Mouse (Mus musculus) 416B (cell line): Measurements from ENCODE around the gene Fat3.

ENCODE experiments used
- DNase-seq: peaks from one replicate; pipeline ENCODE4 v3.0.0; 2011; ENCODE audit warnings: low read depth

The Fat3 gene

GRCm38 (mm10) chr9:16501186-16501711 lies at the start of gene Fat3:
Fat3 (minus strand) TSS chr9:16501285.
- no peak for DNase-seq

GRCm38 (mm10) chr9:16532884-16533283 lies 31.8 kb upstream of the Fat3 start:
- DNase-seq = no peak

- DNase-seq = no peak
Measured at GRCm38 (mm10) chr9:16517543-16517942, 16.5 kb upstream of the Fat3 start.

- no peak for DNase-seq
Measured at GRCm38 (mm10) chr9:16512005-16512404, 10.9 kb upstream of the Fat3 start.

GRCm38 (mm10) chr9:16503776-16504175 lies 2.7 kb upstream of the Fat3 start:
- DNase-seq = no peak

GRCm38 (mm10) chr9:16502673-16503343 lies 1.7 kb upstream of the Fat3 start:
- DNase-seq = no peak

- DNase-seq = no peak
Measured at GRCm38 (mm10) chr9:16501990-16502672, 1.0 kb upstream of the Fat3 start.

- no peak for DNase-seq
Measured at GRCm38 (mm10) chr9:16500382-16501185, 501 bp downstream of the Fat3 start.

GRCm38 (mm10) chr9:16499621-16500381 lies 1.3 kb downstream of the Fat3 start:
- DNase-seq = no peak

GRCm38 (mm10) chr9:16498876-16499275 lies 2.2 kb downstream of the Fat3 start:
- no peak for DNase-seq

- DNase-seq = no peak
Measured at GRCm38 (mm10) chr9:16497361-16497760, 3.7 kb downstream of the Fat3 start.

GRCm38 (mm10) chr9:16496331-16496730 lies 4.8 kb downstream of the Fat3 start:
- no peak for DNase-seq

GRCm38 (mm10) chr9:16489661-16490060 lies 11.4 kb downstream of the Fat3 start:
- no peak for DNase-seq

- no peak for DNase-seq
Measured at GRCm38 (mm10) chr9:16487565-16487964, 13.5 kb downstream of the Fat3 start.

- DNase-seq = no peak
Measured at GRCm38 (mm10) chr9:16486229-16486628, 14.9 kb downstream of the Fat3 start.

- DNase-seq = no peak
Measured at GRCm38 (mm10) chr9:16485173-16485572, 15.9 kb downstream of the Fat3 start.

GRCm38 (mm10) chr9:16484765-16485164 lies 16.3 kb downstream of the Fat3 start:
- no peak for DNase-seq

- DNase-seq = no peak
Measured at GRCm38 (mm10) chr9:16461491-16461890, 39.6 kb downstream of the Fat3 start.

- DNase-seq = no peak
Measured at GRCm38 (mm10) chr9:16460591-16460990, 40.5 kb downstream of the Fat3 start.

- DNase-seq = no peak
Measured at GRCm38 (mm10) chr9:16441930-16442329, 59.2 kb downstream of the Fat3 start.

GRCm38 (mm10) chr9:16440638-16441037 lies 60.4 kb downstream of the Fat3 start:
- DNase-seq = no peak

- DNase-seq = no peak
Measured at GRCm38 (mm10) chr9:16439941-16440340, 61.1 kb downstream of the Fat3 start.
